Mouse (Mus musculus): ENCODE data around the gene Fbrs. TPM values are rescaled to one million over a fixed set of nuclear protein-coding genes. Genes with fewer than 3 reads are reported as not detected.
A peak's percentile ranks its signal among the peaks of the same experiment; 100 is the strongest.
"Not testable (repeated sequence)": the region's sequence is repeated elsewhere in the genome, so short reads cannot be mapped to it uniquely, and the experiment has no call there.

Gene Fbrs
- polyA plus RNA-seq, 1 experiment from 2014 or later: 12.7 TPM

DNA sequence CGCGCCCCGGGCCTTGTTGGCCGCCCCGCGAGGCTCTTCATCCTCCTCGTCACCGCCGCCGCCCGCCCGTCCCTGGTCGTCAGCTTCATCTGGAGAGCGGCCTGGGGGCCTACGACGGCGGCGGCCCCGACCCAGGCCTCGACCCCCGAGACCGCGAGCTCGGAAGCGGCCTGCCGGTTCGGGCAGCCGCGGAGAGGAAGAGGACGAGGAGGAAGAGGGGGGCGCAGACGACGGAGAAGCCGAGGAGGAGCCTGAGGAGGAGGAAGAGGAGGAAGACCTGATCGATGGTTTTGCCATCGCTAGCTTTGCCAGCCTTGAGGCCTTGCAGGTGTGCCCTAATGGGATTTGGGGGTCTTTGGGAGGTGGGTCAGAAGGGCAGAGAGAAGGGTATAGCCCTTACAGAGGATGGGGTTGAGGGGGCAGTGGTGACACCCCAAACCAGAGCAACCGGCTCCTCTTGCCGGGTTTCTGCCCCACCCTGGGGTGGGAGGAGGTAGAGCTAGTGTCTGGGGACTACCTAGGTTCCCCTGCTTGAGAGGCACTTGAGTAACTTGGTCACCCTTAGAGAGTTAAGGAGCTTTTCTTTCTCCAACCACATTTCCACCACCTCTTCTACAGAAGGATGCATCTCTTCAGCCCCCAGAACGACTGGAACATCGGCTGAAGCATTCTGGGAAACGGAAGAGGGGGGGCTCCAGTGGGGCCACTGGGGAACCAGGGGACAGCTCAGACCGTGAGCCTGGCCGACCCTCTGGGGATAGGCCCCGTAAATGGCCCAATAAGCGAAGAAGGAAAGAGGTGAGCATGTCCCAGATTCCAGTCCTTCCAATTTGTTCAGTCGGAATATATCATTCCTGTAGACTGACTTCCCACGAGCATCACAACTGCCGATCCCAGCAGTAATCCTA lies 573 bp downstream of the Fbrs start:
- Histone ChIP-seq H3K4me2 (replicated peaks) (peak overlapping the region; percentile 87), H3K27ac (replicated peaks) (peak overlapping the region; percentile 99), H3K9ac (replicated peaks) (peak overlapping the region; percentile 92), H3K4me1 (peaks cover 33% of the 10 kb centered on the region), H3K9me3 (no peaks in the 10 kb centered on the region), H3K36me3 (peaks cover 54% of the 10 kb centered on the region), H3K27me3 (no peaks in the 10 kb centered on the region), H3K4me3 (peak overlapping the region; percentile 80)
- WGBS: 6% methylated on average over 48 of the region's 48 CpGs
- no peak for ATAC-seq (replicated peaks)

GRCm38 (mm10) chr7:127480321-127480720 lies 1.3 kb downstream of the Fbrs start:
- Histone ChIP-seq H3K9me3 (no peaks in the 10 kb centered on the region), H3K4me3 (peak overlapping the region; percentile 80), H3K4me1 (peaks cover 33% of the 10 kb centered on the region), H3K36me3 (peaks cover 53% of the 10 kb centered on the region), H3K27ac (replicated peaks) (no peak overlapping the region), H3K27me3 (no peaks in the 10 kb centered on the region), H3K9ac (replicated peaks) (peak overlapping the region; percentile 92), H3K4me2 (replicated peaks) (peak overlapping the region; percentile 87)
- WGBS: 74% methylated on average over 2 of the region's 2 CpGs
- no peak for ATAC-seq (replicated peaks)

DNA sequence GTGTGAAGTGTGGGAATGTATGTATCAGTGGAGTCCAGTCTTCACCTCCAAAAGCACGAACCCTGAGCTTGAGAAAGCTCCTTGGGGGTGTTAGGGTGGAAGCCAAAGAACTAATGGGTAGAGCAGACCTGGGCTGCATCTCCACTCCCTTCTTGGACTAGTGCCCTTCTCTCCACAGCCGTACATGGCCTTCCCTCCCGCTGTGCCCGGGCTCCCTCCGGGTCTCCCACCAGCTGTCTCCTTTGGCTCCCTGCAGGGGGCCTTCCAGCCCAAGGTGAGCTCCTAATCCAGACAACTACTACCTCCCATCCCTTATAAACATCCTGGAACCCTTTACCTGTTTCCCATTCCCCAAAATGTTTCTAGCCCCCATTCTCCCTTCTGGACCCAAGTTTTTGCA lies 6.4 kb downstream of the Fbrs start:
- peaks cover 85% of the 10 kb centered on the region for H3K36me3 ChIP-seq
- WGBS: 73% methylated on average over 5 of the region's 5 CpGs
- H3K9ac ChIP-seq (replicated peaks): no peak overlapping the region
- no peak overlapping the region for H3K4me2 ChIP-seq (replicated peaks)
- H3K9me3 ChIP-seq: no peaks in the 10 kb centered on the region
- H3K27me3 ChIP-seq: no peaks in the 10 kb centered on the region
- no peak overlapping the region for H3K27ac ChIP-seq (replicated peaks)
- ATAC-seq (replicated peaks): no peak
- no peak overlapping the region for H3K4me3 ChIP-seq
- H3K4me1 ChIP-seq: peaks cover 9% of the 10 kb centered on the region

- WGBS: 97% methylated on average over 5 of the region's 5 CpGs
- H3K4me1 ChIP-seq; H3K9me3 ChIP-seq; ATAC-seq (replicated peaks); H3K27me3 ChIP-seq; H3K4me3 ChIP-seq; H3K4me2 ChIP-seq (replicated peaks); H3K9ac ChIP-seq (replicated peaks); H3K27ac ChIP-seq (replicated peaks): not testable (repeated sequence)
- peaks cover 84% of the 10 kb centered on the region for H3K36me3 ChIP-seq
Measured at GRCm38 (mm10) chr7:127488364-127488763, 9.4 kb downstream of the Fbrs start.

DNA sequence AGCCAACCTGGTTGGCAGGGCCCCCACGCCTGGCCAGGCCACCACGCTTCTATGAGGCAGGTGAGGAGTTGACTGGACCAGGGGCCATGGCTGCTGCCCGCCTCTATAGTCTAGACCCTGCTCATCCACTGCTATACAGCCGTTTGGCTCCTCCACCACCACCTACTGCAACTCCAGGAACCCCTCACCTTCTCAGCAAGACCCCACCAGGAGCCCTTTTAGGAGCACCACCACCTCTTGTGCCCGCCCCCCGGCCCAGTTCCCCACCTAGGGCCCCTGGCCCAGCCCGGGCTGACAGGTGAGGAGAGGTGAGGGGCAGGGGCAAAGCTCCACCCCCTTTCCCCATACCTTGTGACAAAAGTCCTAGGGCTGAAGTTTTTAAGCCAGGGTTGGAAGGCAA lies 11.0 kb downstream of the Fbrs start:
- peaks cover 70% of the 10 kb centered on the region for H3K36me3 ChIP-seq
- 92% methylated on average over 7 of the region's 7 CpGs for WGBS
- H3K9me3 ChIP-seq: no peaks in the 10 kb centered on the region

DNA sequence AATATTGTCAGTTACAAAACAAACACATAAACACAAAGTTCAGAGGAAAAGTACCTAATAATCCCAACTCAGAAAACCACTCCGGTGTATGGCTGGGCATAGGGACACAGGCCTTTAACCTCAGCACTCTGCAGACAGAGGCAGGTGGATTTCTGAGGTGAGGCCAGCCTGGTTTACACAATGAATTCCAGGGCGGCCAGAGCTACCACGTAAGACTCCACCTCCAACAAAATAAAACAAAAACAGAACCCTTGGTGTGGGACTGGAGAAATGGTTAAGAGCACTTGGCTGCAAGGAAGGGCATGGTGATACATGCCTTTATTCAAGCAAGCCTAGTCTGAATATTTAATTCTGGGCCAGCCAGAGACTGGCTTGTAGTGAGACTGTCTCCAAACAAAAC lies 12.8 kb downstream of the Fbrs start:
- no peak for ATAC-seq (replicated peaks)
- H3K4me2 ChIP-seq (replicated peaks): no peak overlapping the region
- no peak overlapping the region for H3K9ac ChIP-seq (replicated peaks)
- H3K4me3 ChIP-seq: no peak overlapping the region
- no peaks in the 10 kb centered on the region for H3K9me3 ChIP-seq
- no peak overlapping the region for H3K27ac ChIP-seq (replicated peaks)
- no peaks in the 10 kb centered on the region for H3K4me1 ChIP-seq
- 87% methylated on average over 3 of the region's 3 CpGs for WGBS
- no peaks in the 10 kb centered on the region for H3K27me3 ChIP-seq
- H3K36me3 ChIP-seq: peaks cover 51% of the 10 kb centered on the region

More for the DNA sequence above, 11.0 kb downstream of the Fbrs start:
- no peak overlapping the region for H3K4me3 ChIP-seq
- H3K9ac ChIP-seq (replicated peaks): no peak overlapping the region
- no peak overlapping the region for H3K4me2 ChIP-seq (replicated peaks)
- H3K27ac ChIP-seq (replicated peaks): no peak overlapping the region
- no peaks in the 10 kb centered on the region for H3K27me3 ChIP-seq
- no peak for ATAC-seq (replicated peaks)
- no peaks in the 10 kb centered on the region for H3K4me1 ChIP-seq

GRCm38 (mm10) chr7:127494648-127495047 lies 15.6 kb downstream of the Fbrs start:
- H3K4me1 ChIP-seq: no peaks in the 10 kb centered on the region
- no peak overlapping the region for H3K9ac ChIP-seq (replicated peaks)
- no peaks in the 10 kb centered on the region for H3K27me3 ChIP-seq
- no peak overlapping the region for H3K4me2 ChIP-seq (replicated peaks)
- peaks cover 26% of the 10 kb centered on the region for H3K36me3 ChIP-seq
- H3K9me3 ChIP-seq: no peaks in the 10 kb centered on the region
- no peak overlapping the region for H3K4me3 ChIP-seq
- no peak for ATAC-seq (replicated peaks)
- no peak overlapping the region for H3K27ac ChIP-seq (replicated peaks)

DNA sequence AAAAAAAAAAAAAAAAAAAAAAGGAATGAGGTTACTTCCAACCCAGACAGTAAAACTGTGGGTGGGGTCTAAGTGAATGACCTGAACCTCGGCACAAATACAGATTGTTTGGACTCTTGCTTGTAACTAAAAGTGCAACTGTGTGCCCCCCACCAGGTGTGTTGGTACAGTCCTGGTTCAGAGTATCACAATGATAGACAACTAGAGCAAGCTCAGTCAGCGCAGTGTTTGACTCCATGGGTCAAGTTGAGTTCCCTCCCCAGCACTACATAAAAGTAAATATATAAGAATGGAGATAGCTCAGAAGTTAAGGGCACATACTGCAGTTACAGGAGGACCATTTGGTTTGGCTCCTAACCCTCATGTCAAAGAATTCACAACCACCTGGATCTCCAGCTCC lies 18.4 kb downstream of the Fbrs start:
- H3K27ac ChIP-seq (replicated peaks): no peak overlapping the region
- no peak for ATAC-seq (replicated peaks)
- 90% methylated on average over 2 of the region's 2 CpGs for WGBS
- H3K36me3 ChIP-seq: no peaks in the 10 kb centered on the region; the same call in 1 of the 2 replicates
- no peak overlapping the region for H3K4me2 ChIP-seq (replicated peaks)
- H3K4me3 ChIP-seq: no peak overlapping the region
- no peak overlapping the region for H3K9ac ChIP-seq (replicated peaks)
- no peaks in the 10 kb centered on the region for H3K27me3 ChIP-seq
- no peaks in the 10 kb centered on the region for H3K4me1 ChIP-seq
- H3K9me3 ChIP-seq: no peaks in the 10 kb centered on the region

- ATAC-seq (replicated peaks): no peak
Measured at GRCm38 (mm10) chr7:127498407-127498806, 19.4 kb downstream of the Fbrs start.

DNA sequence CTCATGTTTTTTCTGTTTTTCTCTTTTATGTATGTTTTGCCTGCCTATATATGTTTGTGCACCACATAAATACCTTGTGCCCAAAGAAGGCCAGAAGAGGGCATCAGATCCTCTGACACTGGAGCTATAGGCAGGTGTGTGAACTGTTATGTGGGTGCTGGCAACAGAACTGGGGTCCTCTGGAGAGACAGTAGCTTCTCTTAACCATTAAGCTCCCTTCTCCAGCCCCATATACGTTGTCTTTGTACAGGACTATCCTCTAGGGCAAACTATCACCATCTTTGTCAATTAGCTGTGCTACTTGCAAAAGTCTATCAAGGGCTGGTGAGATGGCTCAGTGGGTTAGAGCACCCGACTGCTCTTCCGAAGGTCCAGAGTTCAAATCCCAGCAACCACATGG lies 29.3 kb downstream of the Fbrs start:
- Histone ChIP-seq H3K27me3 (no peaks in the 10 kb centered on the region), H3K4me1 (peaks cover 11% of the 10 kb centered on the region), H3K9ac (replicated peaks) (no peak overlapping the region), H3K36me3 (no peaks in the 10 kb centered on the region), H3K4me3 (no peak overlapping the region), H3K4me2 (replicated peaks) (no peak overlapping the region), H3K9me3 (no peaks in the 10 kb centered on the region), H3K27ac (replicated peaks) (no peak overlapping the region)
- no peak for ATAC-seq (replicated peaks)
- WGBS: 95% methylated on average over 3 of the region's 3 CpGs

More at GRCm38 (mm10) chr7:127498407-127498806, 19.4 kb downstream of the Fbrs start:
- H3K27ac ChIP-seq (replicated peaks): no peak overlapping the region
- 44% methylated on average over 3 of the region's 3 CpGs for WGBS
- H3K4me2 ChIP-seq (replicated peaks): no peak overlapping the region
- H3K36me3 ChIP-seq: no peaks in the 10 kb centered on the region
- no peaks in the 10 kb centered on the region for H3K9me3 ChIP-seq
- no peak overlapping the region for H3K9ac ChIP-seq (replicated peaks)
- H3K27me3 ChIP-seq: no peaks in the 10 kb centered on the region
- no peaks in the 10 kb centered on the region for H3K4me1 ChIP-seq
- no peak overlapping the region for H3K4me3 ChIP-seq

DNA sequence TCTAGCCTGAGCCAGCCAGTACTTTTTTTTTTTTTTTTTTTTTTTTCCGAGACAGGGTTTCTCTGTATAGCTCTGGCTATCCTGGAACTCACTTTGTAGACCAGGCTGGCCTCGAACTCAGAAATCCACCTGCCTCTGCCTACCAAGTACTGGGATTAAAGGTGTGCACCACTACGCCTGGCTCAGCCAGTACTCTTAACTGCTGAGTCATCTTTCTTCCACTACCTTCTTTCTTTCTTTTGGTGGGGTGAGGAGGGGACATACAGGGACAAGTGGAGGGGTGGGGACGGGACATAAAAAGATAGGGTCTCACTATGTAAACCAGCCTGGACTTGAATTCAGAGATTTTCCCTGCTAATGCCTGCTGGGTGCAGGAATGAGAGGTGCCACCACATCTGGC lies 30.8 kb downstream of the Fbrs start:
- ATAC-seq (replicated peaks); H3K4me2 ChIP-seq (replicated peaks); H3K9me3 ChIP-seq; H3K36me3 ChIP-seq; H3K27me3 ChIP-seq; H3K4me3 ChIP-seq; H3K27ac ChIP-seq (replicated peaks); H3K9ac ChIP-seq (replicated peaks): not testable (repeated sequence)
- H3K4me1 ChIP-seq: peaks cover 26% of the 10 kb centered on the region
- 93% methylated on average over 4 of the region's 4 CpGs for WGBS

- H3K4me2 ChIP-seq (replicated peaks): peak overlapping the region; percentile 57
- H3K9me3 ChIP-seq: no peaks in the 10 kb centered on the region
- peaks cover 13% of the 10 kb centered on the region for H3K36me3 ChIP-seq
- ATAC-seq (replicated peaks): no peak
- no peaks in the 10 kb centered on the region for H3K27me3 ChIP-seq
- H3K4me3 ChIP-seq: peak overlapping the region; percentile 89
- WGBS: 34% methylated on average over 8 of the region's 8 CpGs
- H3K9ac ChIP-seq (replicated peaks): peak overlapping the region; percentile 91
- peak overlapping the region; percentile 99 for H3K27ac ChIP-seq (replicated peaks)
- H3K4me1 ChIP-seq: peaks cover 26% of the 10 kb centered on the region
Measured at GRCm38 (mm10) chr7:127511241-127511640, 32.2 kb downstream of the Fbrs start.
